Mouse (Mus musculus): ENCODE measurements around the gene Gpbar1. TPM values are rescaled to one million over a fixed set of nuclear protein-coding genes. Genes with fewer than 3 reads are reported as not detected.

Gpbar1 gene
- polyA plus RNA-seq, 2 experiments, result 0.34 TPM; not detected in 1

DNA sequence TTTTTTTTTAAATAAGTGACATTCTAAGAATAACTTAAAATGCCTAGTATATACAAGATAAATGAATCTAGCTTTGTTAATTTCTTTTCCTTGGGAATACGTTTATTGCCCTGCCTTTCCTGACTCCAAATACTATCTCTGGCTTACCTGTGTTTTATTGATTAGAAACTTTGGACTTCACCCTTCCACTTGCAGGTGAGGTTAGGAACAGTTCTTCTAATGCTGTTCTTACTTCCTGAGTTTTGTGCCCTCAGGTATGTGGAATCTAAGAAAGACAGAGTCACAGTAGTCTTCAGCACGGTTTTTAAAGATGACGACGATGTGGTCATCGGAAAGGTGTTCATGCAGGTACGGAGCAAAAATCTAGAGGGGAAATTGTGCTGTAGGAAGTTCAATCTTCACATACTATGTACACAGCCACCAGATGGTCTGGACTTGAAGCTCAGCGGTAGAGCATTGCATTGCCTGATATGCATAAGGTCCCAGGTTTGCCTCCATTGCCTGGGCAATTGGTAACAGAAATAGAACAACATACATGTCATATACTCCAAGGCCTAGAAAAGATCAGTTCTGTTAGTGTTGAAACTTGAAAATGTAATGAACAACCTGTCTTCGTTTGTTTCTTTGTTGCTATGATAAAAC lies 22.5 kb upstream of the Gpbar1 start:
- Histone ChIP-seq H3K27me3 (ENCODE audit: control insufficient read depth, insufficient read depth, low read length) (no peaks in the 10 kb centered on the region), H3K36me3 (ENCODE audit: control insufficient read depth, insufficient read depth, low read length) (peaks cover 87% of the 10 kb centered on the region), H3K9me3 (ENCODE audit: control insufficient read depth, low read length) (no peaks in the 10 kb centered on the region), H3K9ac (ENCODE audit: low read depth, low read length, severe bottlenecking) (no peak overlapping the region), H3K4me1 (ENCODE audit: control insufficient read depth, insufficient read depth, low read length) (no peaks in the 10 kb centered on the region), H3K27ac (replicated peaks; ENCODE audit: low read depth, low read length) (no peak overlapping the region), H3K4me3 (replicated peaks; ENCODE audit: low read length) (no peak overlapping the region), H3K4me2 (replicated peaks; ENCODE audit: low read depth, low read length, severe bottlenecking) (no peak overlapping the region)
- no peak for TF ChIP-seq POLR2A (IDR thresholded peaks at IDR 0.05; ENCODE audit: borderline replicate concordance, extremely low read depth, insufficient read depth, insufficient read length)
- ATAC-seq (ENCODE audit: low FRiP score, low read depth) (no peak), DNase-seq (ENCODE audit: low spot score) (no peak)
- 95% methylated on average over 8 of the region's 8 CpGs for WGBS

DNA sequence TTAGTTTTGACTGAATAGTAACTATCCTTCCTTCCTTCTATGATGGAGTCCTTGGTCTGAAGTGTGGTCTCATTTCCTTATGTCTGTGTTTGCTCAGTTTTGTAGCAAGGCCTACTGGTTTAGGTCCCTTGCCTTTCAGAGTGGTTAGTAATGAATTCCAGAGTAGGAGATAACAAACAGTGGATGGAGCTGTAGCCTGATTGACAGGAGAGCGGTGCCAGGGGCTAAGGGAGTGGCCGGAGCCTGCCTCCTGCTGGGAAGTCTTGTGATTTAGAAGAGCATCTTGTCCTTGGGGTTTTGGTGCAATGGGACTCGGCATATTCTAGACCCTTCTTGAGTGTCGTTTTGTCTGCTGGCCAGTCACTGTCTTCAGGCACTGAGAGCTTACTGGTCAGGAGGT lies 21.6 kb upstream of the Gpbar1 start:
- Histone ChIP-seq H3K4me1 (ENCODE audit: control insufficient read depth, insufficient read depth, low read length) (no peaks in the 10 kb centered on the region), H3K4me3 (replicated peaks; ENCODE audit: low read length) (no peak overlapping the region), H3K27ac (replicated peaks; ENCODE audit: low read depth, low read length) (no peak overlapping the region), H3K9me3 (ENCODE audit: control insufficient read depth, low read length) (no peaks in the 10 kb centered on the region), H3K36me3 (ENCODE audit: control insufficient read depth, insufficient read depth, low read length) (peaks cover 86% of the 10 kb centered on the region), H3K4me2 (replicated peaks; ENCODE audit: low read depth, low read length, severe bottlenecking) (no peak overlapping the region), H3K9ac (ENCODE audit: low read depth, low read length, severe bottlenecking) (no peak overlapping the region), H3K27me3 (ENCODE audit: control insufficient read depth, insufficient read depth, low read length) (no peaks in the 10 kb centered on the region)
- 79% methylated on average over 4 of the region's 4 CpGs for WGBS
- TF ChIP-seq POLR2A (IDR thresholded peaks at IDR 0.05; ENCODE audit: borderline replicate concordance, extremely low read depth, insufficient read depth, insufficient read length), result no peak
- ATAC-seq (ENCODE audit: low FRiP score, low read depth) (no peak), DNase-seq (ENCODE audit: low spot score) (no peak)

DNA sequence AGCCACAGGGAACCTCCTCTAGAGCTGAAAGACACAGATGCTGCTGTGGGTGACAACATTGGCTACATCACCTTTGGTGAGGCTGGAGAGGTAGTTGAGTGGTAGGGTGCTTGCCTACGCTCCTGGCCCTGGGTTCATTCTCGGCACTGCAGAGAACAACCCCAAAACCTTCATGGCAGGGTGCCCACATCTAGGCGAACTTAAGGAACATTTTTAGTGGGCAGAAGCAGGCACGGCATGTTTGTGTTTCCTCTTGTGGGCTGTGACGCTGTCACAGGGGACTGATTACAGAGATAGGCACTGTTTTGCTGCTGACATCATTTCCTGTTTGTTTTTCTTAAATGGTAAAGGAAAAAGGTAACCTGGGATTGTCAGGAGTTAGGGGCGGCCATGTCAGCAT lies 15.8 kb upstream of the Gpbar1 start:
- no peaks in the 10 kb centered on the region for H3K4me1 ChIP-seq (ENCODE audit: control insufficient read depth, insufficient read depth, low read length)
- H3K9ac ChIP-seq (ENCODE audit: low read depth, low read length, severe bottlenecking), result no peak overlapping the region
- H3K9me3 ChIP-seq (ENCODE audit: control insufficient read depth, low read length), result no peaks in the 10 kb centered on the region
- 88% methylated on average over 6 of the region's 6 CpGs for WGBS
- no peak overlapping the region for H3K4me3 ChIP-seq (replicated peaks; ENCODE audit: low read length)
- no peak overlapping the region for H3K4me2 ChIP-seq (replicated peaks; ENCODE audit: low read depth, low read length, severe bottlenecking)
- ATAC-seq (ENCODE audit: low FRiP score, low read depth) (no peak), DNase-seq (ENCODE audit: low spot score) (no peak)
- no peak overlapping the region for H3K27ac ChIP-seq (replicated peaks; ENCODE audit: low read depth, low read length)
- no peaks in the 10 kb centered on the region for H3K27me3 ChIP-seq (ENCODE audit: control insufficient read depth, insufficient read depth, low read length)
- no peak for TF ChIP-seq POLR2A (IDR thresholded peaks at IDR 0.05; ENCODE audit: borderline replicate concordance, extremely low read depth, insufficient read depth, insufficient read length)
- peaks cover 90% of the 10 kb centered on the region for H3K36me3 ChIP-seq (ENCODE audit: control insufficient read depth, insufficient read depth, low read length)

DNA sequence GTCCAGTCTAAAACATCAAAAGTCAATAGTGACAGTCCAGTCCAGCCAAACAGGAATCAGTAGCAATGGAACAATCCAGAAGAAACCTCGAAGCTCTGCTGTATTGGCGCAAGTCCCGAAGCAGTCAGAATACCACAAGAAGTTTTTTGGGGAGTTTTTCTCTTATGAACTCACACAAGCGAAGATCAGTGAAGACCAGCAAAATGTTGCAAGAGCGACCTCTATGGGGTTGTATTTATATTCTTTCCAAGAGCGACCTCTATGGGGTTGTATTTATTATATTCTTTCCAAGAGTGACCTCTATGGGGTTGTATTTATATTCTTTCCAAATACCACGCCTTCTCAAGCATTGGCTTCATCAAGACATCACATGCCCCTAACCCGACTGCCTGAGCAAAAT lies 9.6 kb upstream of the Gpbar1 start:
- Histone ChIP-seq H3K36me3 (ENCODE audit: control insufficient read depth, insufficient read depth, low read length) (peaks cover 54% of the 10 kb centered on the region), H3K27me3 (ENCODE audit: control insufficient read depth, insufficient read depth, low read length) (no peaks in the 10 kb centered on the region), H3K4me2 (replicated peaks; ENCODE audit: low read depth, low read length, severe bottlenecking) (no peak overlapping the region), H3K9me3 (ENCODE audit: control insufficient read depth, low read length) (no peaks in the 10 kb centered on the region), H3K27ac (replicated peaks; ENCODE audit: low read depth, low read length) (no peak overlapping the region), H3K9ac (ENCODE audit: low read depth, low read length, severe bottlenecking) (no peak overlapping the region), H3K4me1 (ENCODE audit: control insufficient read depth, insufficient read depth, low read length) (no peaks in the 10 kb centered on the region), H3K4me3 (replicated peaks; ENCODE audit: low read length) (no peak overlapping the region)
- no peak for DNase-seq (ENCODE audit: low spot score)
- TF ChIP-seq POLR2A (IDR thresholded peaks at IDR 0.05; ENCODE audit: borderline replicate concordance, extremely low read depth, insufficient read depth, insufficient read length), result no peak
- 91% methylated on average over 8 of the region's 8 CpGs for WGBS
- ATAC-seq (ENCODE audit: low FRiP score, low read depth), result no peak

DNA sequence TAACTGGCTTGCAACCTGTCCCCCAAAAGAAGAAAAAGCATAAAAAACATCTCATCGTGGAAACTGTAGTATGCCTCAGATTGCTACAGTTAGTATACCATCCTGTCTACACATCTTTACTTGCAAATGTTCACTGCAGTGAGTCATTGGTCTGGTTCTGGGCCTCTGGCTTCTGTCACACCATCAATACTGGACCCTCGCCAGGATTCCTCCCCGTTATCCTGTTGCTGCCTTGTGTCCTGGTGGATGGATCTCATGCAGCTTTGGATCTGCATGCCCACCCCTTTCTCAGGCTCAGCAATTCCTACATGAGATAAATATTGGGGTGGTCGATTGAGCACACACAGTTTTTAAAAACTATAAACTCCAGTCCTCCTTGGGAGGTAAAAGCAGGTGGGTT lies 6.7 kb upstream of the Gpbar1 start:
- Histone ChIP-seq H3K4me2 (replicated peaks; ENCODE audit: low read depth, low read length, severe bottlenecking) (no peak overlapping the region), H3K9ac (ENCODE audit: low read depth, low read length, severe bottlenecking) (no peak overlapping the region), H3K4me1 (ENCODE audit: control insufficient read depth, insufficient read depth, low read length) (no peaks in the 10 kb centered on the region), H3K9me3 (ENCODE audit: control insufficient read depth, low read length) (no peaks in the 10 kb centered on the region), H3K36me3 (ENCODE audit: control insufficient read depth, insufficient read depth, low read length) (peaks cover 25% of the 10 kb centered on the region), H3K27me3 (ENCODE audit: control insufficient read depth, insufficient read depth, low read length) (no peaks in the 10 kb centered on the region), H3K4me3 (replicated peaks; ENCODE audit: low read length) (no peak overlapping the region), H3K27ac (replicated peaks; ENCODE audit: low read depth, low read length) (no peak overlapping the region)
- ATAC-seq (ENCODE audit: low FRiP score, low read depth) (no peak), DNase-seq (ENCODE audit: low spot score) (no peak)
- WGBS, result 77% methylated on average over 4 of the region's 4 CpGs
- no peak for TF ChIP-seq POLR2A (IDR thresholded peaks at IDR 0.05; ENCODE audit: borderline replicate concordance, extremely low read depth, insufficient read depth, insufficient read length)

DNA sequence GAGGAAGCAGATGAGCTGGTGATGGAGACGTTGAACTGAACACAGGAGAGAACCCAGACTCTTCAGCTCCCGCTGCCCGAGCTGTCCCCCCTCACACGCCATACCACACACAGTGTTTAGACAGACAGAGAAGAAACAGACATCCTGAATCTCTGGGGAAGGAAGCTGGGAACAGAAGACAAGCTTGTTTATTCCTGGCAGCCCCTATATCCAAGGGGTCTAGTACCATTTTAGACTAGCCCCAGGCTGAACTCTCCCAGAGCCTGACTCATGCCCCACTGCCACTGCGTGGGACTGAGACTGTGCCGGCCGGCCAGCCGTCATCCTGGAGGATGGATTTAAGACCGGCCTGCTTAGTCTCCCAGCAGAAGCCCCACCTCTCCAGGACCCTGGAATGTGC lies 3.3 kb upstream of the Gpbar1 start:
- no peaks in the 10 kb centered on the region for H3K27me3 ChIP-seq (ENCODE audit: control insufficient read depth, insufficient read depth, low read length)
- no peak overlapping the region for H3K9ac ChIP-seq (ENCODE audit: low read depth, low read length, severe bottlenecking)
- H3K27ac ChIP-seq (replicated peaks; ENCODE audit: low read depth, low read length), result no peak overlapping the region
- peaks cover 10% of the 10 kb centered on the region for H3K36me3 ChIP-seq (ENCODE audit: control insufficient read depth, insufficient read depth, low read length)
- ATAC-seq (ENCODE audit: low FRiP score, low read depth), result no peak
- no peak overlapping the region for H3K4me2 ChIP-seq (replicated peaks; ENCODE audit: low read depth, low read length, severe bottlenecking)
- H3K9me3 ChIP-seq (ENCODE audit: control insufficient read depth, low read length), result no peaks in the 10 kb centered on the region
- 7% methylated on average over 9 of the region's 9 CpGs for WGBS
- DNase-seq (ENCODE audit: low spot score), result no peak
- no peaks in the 10 kb centered on the region for H3K4me1 ChIP-seq (ENCODE audit: control insufficient read depth, insufficient read depth, low read length)
- H3K4me3 ChIP-seq (replicated peaks; ENCODE audit: low read length), result no peak overlapping the region
- no peak for TF ChIP-seq POLR2A (IDR thresholded peaks at IDR 0.05; ENCODE audit: borderline replicate concordance, extremely low read depth, insufficient read depth, insufficient read length)
